Mouse (Mus musculus) layer of hippocampus, postnatal 25 days (tissue): ENCODE measurements around the gene Slc16a12. TPM values are rescaled to one million over a fixed set of nuclear protein-coding genes. Genes with fewer than 3 reads are reported as not detected.

Experiments
- DNase-seq, 2 experiments: peaks; one replicate each; pipeline ENCODE4 v3.0.0; 2022; ENCODE audit warnings: mixed read lengths in 2 of 2, low spot score in 1 of 2; ENCODE audit errors: extremely low spot score in 1 of 2
- total RNA-seq, 2 experiments: library from RNA; stranded (reverse); gene quantifications; 2 replicates each; pipeline ENCODE4 v1.2.3; 2021

Gene Slc16a12
- total RNA-seq, 2 experiments from 2014 or later: 1.2 to 1.5 TPM

DNA sequence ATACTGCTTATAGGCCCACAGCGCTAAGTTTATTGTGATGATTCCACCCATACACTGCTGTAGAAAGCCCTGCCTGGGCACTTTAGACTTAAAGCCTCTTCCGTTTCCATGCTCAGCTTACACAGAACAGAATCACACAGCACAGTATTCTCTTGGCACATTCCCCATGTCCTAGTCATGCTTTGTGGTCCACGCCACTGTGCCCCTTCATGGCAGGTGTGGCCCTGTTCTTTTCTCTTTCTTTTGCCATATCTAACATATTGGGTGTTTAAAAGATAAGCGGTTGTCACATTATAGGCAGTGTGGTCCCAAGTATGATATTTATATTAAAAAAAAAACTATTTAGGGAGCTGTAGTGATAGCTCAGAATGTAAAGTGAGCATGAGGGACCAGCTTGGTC is 16.5 kb downstream of the Slc16a12 start:
- DNase-seq: no peak

DNA sequence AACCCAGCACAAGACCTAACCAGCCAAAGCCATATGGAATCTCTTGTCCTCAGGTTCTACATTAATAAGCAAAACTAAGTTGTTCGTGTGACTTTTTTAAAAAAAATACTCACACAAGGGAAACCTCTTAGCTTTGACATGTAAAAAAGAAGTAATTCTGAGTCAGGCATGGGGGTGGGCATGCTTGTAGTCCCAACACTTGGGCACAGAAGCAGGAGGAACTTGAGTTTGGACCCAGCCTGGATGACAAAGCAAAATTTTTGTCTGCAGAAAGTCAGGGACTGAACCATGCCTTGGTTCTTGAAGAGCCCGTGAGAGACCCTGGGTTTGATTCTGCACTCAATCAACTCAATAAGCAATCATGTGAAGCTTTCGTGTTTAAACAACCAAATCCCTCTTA is 17.6 kb downstream of the Slc16a12 start:
- DNase-seq: no peak

DNA sequence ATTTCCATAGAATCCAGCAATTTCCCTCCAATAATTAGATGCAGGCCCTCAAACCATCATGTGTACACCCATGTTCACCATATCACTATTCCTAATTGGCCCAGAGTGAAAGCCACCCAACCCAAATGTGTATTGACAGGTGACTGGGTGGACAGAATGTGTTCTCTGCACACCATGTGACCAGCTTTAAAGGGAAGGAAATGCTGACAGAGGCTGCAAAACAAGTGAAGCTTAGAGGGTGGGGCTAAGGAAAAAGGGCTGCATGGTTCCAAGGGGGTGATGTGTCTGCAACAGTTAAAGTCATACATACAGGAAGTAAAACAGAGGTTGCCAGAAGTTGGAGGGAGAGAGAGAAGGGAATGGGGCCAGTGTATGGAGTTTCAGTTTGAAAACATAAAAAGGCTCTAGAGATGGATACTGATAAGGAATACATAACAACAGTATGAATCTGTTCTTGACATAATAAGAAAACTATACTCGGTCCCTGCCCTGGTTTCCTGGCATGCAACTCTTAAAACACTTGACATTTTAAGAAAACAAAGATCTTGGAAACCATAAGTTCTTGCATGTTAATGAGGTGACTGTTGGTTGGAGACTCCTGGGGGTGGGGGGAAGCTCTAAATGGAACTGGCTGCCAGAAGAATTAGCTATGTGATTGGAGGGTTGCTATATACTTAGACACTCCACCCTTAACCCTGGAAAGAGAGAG is 20.7 kb downstream of the Slc16a12 start:
- DNase-seq: no peak

DNA sequence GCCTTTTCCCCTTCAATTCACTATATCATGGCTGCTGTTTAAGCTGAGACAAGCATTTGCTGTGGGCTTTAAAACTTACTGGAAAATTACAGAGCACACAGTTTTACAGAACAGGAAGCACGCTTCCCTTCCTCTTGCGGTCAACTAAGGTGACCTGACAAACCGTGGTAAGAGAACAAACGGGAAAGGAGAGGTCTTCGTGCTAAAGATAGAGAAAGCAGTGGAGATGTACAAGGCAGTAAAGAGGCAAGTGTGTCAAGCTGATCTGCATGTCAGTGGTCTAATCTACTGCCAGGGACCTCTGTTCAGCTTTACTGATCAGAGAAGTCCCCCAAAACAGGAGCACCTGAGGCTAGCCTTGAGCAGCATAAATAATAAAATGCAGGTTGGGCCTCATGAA is 21.7 kb downstream of the Slc16a12 start:
- no peak for DNase-seq

DNA sequence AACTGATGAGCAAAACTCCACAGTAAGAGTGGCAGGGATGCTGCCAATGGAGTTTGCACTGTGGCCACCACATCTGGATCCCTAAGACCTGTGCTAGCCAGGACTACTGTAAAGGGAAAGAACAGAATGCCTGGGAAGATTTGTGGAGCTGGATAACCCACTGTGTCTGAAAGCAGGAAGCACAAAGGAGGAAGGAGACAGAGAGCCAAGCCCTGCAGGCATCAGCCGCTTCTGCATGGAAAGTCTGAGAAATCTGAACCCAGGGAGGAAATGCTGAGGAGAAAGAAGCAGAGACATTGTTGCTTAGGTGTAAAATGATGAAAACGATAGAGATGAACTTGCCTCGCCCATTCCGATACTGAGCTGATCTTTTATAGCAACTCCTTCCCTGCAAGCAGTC is 22.5 kb downstream of the Slc16a12 start:
- no peak for DNase-seq

DNA sequence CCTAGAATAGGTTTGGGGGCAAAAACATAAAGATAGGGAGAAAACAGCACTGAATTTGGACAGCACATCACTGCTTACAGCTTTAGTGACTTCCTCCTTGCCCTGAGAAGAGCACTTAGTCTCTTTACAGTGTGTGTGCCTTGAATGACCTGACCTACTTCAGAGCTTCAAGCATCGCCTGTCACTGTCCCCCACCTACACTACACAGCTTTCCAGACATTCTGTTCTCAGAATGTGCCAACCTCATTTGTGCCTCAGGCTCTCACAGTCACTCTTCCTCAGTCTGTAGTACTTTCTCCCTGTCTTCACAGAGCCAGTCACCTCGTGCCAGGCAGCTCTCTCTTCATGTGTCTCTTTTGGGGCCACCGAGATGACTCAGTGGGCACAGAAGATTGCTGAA is 24.5 kb downstream of the Slc16a12 start:
- no peak for DNase-seq

DNA sequence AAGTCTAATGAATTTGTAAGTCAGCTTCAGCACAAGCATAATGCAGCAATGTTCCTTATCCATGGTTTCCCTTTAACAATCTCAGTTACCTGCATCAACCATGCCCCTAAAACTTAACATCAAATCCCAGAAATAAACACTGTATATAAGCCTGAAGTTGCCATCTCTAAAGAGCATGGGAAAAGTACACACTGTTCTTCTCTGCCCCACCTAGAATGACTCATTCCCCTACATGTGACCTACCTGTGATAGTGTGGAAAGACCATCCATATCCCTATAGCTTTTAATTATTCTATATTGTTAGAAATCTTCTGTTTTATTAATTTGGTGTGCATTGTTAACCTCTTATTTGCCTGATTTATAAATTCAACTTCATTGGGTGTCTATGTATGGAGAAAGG is 27.0 kb downstream of the Slc16a12 start:
- DNase-seq: no peak

DNA sequence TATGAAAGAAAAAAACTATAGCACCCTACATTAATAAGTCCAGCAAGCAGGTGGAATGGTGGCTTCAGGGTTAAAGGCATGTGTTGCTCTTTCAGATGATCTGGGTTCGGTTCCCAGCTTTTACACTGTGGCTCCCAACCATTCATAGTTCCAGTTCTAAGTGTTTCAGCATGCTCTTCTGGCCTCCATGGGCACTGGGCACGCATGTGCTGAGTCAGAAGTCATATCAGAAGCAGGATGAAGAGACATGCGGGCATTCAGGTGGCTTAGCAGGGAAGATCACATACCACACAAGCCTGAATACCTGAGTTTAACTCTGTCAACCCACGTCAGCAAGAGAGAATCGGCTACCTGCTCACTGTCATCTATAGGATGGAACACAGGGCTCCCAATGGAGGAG is 28.1 kb downstream of the Slc16a12 start:
- DNase-seq: no peak

DNA sequence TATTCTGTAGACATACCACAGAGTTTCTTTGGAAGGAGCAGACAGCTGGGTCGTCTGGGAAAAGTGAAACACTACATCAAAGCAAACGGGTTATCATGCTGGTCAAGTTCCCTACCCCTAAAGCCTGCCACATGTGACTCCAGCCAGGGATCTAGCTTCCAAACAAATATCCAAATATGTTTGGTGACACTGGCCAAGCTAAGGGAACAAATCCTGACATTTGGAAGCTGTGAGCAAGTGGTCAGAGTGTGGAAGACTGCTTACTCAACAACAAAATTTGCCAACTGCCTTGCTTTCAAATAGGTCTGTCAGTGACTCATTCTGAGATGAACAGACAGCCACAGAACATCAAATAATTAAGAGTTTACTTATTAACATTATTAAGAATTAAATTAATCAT is 28.6 kb downstream of the Slc16a12 start:
- DNase-seq: no peak

DNA sequence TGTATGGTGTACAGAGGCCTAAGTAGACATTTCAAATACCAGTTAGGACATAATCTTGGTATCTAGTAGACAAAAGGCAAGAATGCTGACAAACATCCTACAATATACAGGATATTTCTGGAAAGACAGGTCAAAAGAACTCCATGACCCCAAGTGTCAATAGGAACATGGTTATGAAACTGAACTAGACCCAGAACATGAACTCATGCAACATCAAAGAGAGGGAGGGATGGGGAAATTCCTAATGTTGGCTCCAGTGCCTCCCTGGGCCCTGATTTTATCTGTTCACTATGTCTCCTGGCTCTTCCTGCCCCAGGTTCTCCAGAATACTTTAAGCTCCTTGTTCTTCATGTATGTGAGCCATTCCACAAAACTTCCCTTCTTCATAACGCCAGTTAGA is 31.2 kb downstream of the Slc16a12 start:
- no peak for DNase-seq

DNA sequence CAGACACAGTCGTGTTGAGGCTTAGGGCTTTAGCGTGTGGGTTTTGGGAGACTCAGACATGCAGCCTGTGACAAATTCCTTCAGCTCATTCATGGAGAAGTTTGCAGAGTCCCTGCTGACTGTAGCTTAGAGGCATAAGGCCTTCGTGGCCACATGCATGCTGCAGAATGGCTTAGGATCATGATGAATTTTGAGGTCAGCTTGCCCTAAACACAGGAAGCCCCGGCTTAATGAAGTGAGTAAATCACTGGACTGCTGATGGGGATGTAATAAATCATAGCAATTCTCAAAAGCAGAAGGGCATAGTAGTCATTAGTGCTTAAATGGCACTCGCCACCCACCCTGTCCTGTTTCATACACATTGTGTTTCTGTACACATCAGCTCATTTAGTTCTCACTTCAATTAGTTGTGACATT is 32.8 kb downstream of the Slc16a12 start:
- no peak for DNase-seq

DNA sequence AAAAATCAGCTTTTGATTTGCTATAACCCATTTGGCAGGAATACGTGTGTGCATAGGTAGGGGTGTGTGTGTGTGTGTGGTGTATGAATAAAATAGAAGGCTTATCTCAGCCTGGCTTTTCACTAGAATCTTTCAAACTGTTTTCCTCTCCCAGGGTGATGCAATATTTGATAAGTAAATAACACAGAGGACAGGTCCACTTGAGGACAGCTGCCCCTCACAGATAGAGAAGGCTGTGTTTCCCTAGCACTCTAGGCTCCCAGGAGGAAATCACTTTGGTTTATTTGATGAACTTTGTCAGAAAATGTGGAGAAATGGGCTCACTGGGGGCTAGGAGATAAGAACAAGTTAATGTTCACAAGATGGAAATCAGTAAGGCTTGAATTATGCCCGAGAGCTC is 35.0 kb downstream of the Slc16a12 start:
- DNase-seq: no peak

DNA sequence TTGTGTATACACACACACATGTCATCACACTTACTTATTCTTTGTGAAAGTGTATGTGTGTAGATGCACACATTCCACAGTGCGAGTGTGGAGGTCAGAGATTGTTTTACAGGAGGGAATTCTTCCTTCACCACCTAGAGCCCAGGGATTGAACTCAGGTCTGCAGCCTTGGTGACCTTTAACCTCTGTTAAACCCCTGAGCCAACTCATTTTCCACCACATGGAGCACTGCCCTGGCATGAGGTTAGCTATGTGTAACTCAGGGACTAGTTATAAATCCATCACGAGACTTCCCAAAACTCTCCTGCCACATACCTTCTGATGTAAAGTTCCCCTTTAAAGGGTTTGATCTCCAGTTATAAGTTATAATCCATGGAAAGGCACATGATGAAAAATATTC is 38.9 kb downstream of the Slc16a12 start:
- no peak for DNase-seq

DNA sequence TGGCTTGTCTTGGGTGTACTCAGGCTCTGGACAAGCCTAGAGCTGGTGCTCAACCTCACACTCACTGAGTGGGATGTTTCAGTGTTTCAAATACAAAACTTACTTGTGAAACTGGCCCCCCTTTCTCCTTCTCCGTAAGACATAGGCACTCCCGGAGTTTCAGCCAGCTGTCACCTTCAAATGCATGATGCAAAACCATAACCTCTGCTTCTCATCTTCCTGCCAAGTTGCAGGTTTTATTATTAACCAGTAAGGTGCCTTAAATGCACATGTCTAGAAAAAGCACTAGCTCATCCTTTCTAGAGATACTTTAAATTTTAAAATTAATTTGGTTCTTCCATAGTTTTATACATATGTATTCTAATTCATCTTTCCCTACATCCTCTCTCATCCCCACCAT is 39.5 kb downstream of the Slc16a12 start:
- DNase-seq: no peak

DNA sequence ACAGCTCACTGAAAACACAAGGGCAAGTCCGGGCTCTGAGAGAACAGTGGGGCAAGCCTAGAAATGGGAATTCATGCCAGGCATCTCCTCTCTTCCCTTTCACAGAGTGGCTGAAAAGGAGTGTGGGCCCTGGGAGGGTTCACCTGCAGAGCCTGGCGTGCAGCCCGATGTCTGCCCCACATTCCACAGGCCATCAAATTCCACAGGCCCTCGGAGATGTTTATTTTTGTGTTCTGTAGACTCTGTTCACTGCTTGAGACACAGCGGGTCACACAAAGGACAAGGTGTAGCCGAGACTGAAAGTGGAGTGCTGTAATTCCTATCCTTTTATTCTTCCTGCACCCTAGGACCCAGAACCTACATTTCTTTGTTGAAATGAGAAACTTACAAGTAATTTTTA is 40.8 kb downstream of the Slc16a12 start:
- DNase-seq: no peak

DNA sequence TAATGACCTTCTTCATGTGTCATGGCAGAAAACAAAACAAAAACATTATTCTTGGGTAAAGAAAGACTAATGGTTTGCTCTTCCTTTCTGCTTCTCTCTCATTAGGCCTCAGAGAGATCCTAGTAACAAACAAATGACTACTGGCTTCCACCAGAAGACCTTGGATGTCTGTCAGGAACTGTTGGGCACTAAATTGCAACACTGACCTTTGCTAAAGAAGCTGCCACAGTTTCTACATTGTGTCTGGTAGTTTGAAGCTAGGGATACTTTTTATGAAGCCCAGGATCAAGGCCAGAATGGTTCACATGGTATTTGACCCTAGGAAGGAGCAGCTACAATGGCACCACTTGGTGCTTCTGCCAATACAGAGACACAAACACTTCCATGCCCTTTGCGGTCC is 41.9 kb downstream of the Slc16a12 start:
- DNase-seq: no peak

DNA sequence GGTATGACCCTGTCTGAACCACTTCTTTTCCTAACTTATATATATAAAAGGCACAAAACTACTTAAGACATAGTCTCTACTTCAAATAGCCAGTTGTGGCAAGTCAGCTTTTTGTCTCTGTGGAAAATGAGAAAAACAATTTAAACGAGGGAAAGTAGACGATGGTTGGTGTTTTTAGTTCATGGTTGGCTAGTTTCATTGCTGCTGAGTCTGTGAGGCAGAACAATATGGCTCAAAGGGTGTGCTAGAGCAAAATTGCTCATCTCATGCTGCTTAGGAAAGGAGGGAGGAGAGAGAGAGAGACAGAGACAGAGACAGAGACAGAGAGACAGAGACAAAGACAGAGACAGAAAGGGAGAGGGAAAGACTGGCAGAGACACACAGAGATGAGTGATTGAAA is 47.8 kb downstream of the Slc16a12 start:
- no peak for DNase-seq

DNA sequence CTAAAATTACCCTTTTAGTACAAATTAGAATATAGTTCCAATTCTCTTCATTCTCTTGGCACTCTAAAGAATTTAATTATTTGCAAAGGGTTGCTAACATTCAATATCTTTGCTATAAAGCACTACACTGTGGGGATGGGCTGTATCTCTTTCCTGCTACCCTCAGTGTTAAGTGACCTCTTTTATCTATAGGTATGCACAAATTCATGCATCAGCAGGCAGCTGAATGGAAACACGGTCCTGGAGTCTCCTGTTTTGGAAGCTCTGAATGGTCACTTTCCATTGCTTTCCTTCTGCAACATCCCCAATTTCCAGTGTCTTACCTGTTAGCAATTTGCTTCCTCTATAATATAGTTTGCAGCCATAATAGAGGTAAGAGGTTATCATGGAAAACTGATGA is 48.2 kb downstream of the Slc16a12 start:
- DNase-seq: no peak

DNA sequence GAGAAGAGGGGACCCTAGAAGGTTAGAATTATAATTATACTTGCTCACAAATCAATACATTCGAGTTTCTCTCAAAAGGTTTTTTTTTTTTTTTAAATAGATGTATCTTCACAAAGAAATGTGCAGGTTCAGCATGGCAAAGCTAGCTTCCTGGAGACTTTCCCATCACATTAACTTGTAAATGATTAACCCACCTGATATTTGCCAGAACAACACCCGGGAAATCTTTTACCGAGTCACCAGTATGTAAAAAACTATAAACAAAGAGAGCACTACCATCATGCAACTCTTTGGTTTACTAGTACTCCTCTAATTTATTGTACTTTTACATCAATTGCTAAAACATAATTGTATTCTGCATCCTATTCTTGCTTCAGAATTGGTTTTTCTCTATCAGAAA is 48.7 kb downstream of the Slc16a12 start:
- DNase-seq: no peak

DNA sequence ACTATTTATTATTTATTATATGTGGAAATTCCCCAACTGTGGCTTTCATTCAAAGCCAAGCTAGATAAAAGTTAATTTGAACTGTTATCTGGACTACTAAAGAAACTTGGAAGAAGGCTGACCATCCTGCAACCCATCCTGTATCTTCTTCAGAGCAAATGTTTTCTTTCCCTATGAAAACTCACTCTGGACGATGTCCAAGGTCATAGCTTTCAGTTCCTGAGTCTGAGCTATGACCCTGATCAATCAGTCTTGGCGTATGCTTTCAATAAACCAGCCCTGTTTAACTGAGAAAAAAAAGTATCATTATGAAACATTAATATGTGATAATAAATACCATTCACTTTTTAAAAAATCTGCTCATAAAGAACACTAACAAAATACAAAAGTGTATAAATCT is 49.6 kb downstream of the Slc16a12 start:
- DNase-seq: no peak

DNA sequence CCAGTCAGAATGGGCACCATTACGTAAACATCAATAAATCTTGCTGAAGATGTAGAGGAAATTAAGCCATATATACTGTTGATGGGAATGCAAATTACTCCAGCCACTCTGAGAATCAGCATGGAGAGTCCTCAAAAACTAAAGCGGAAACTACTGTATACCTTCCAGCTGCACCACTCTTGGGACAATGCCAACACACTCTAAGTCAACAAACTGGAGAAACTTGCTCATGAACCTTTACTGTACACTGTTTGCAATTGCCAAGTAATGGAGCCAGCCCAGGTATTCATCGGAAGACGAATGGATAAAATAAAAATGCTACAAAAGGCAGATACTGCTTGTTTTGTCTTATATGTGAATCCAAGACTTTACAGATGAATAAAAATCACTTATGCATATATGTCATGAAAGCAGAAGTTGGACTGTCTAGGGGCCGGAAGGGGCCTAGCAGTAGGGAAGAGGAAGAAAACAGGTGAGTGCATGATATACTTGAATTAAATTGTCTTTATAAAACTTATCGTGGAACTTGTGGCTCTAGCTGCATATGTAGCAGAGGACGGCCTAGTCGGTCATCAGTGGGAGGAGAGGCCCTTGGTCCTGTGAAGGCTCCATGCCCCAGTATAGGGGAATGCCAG is 50.6 kb downstream of the Slc16a12 start:
- no peak for DNase-seq

DNA sequence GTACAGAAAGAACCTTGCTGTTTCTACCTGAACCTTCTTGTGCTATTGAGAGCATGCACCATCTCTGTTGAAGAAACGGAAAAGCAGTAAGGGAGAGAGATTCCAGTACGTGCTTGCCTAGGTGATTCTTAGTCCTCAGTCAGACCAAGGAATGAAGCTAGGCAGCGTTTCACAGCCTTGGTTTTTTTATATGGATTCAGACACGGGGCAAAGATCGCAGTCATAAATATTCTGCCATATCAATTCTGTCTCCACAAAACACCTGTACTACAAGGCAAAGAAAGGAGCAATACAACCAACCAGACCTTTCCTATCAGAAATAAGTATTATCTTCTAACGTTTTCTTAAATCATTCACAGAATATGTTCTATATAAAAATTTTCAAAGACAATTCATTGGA is 55.7 kb downstream of the Slc16a12 start:
- no peak for DNase-seq

DNA sequence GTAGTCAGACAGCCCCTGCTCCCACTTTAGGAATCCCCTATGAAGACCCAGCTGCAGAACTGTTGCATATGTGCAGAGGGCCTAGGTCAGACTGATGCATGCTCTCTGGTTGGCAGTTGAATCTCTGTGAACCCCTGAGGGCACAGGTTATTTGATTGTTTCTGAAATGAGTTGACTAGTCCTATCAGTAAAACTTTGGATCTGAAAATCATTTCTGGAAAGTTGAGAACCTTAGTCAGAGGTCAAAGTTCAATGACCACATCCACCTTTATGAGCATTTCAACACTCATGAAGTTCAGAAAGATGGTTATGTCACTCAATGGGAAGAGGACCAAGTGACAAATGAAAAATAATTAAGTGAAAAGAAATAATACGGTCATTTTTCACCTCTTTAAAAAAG is 61.6 kb downstream of the Slc16a12 start:
- no peak for DNase-seq
